Mouse (Mus musculus): Measurements from ENCODE around the gene Dlk2. TPM values are rescaled to one million over a fixed set of nuclear protein-coding genes. Genes with fewer than 3 reads are reported as not detected.

Dlk2 gene
- total and polyA plus RNA-seq, 3 experiments = 0.22 TPM; not detected in 2

DNA sequence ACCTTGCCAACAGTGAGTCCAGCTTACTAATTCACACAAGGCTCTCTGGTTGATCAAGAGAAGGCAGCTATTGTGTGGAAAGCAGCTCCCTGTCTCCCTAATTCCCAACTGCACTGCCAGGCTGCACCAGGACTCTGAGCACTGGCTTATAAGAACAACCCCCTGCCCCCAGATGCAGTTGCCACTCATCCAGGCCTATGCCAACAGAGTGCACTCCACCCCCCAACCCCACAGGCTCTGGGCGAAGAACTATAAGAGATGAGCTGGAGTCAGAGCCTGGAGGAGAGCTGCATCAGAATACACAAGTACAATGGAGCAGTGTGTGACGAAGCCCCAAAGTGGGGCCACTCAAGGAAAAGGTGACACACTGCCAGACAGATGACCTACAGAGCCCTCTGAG is 25.2 kb upstream of the Dlk2 start:
- Histone ChIP-seq H3K9me3 (replicated peaks) (no peaks in the 10 kb centered on the region), H3K27me3 (ENCODE audit: insufficient read depth, low read length) (no peaks in the 10 kb centered on the region), H3K4me3 (ENCODE audit: low read depth, low read length) (no peak overlapping the region), H3K36me3 (replicated peaks) (peaks cover 96% of the 10 kb centered on the region), H3K4me1 (ENCODE audit: insufficient read depth, low read depth, low read length) (peaks cover 19% of the 10 kb centered on the region)
- TF ChIP-seq GATA1 (IDR thresholded peaks at IDR 0.05; ENCODE audit: borderline replicate concordance, low read length) = no peak
- no peak for TF ChIP-seq POLR2AphosphoS5 (IDR thresholded peaks at IDR 0.05; ENCODE audit: insufficient replicate concordance, low read depth, low read length)
- TF ChIP-seq GATA2 (IDR thresholded peaks at IDR 0.05; ENCODE audit: borderline replicate concordance, low read depth, low read length) = no peak
- no peak for TF ChIP-seq CTCF (IDR thresholded peaks at IDR 0.05; ENCODE audit: low read depth, low read length)
- TF ChIP-seq TAL1 (conservative IDR thresholded peaks at IDR 0.05; ENCODE audit: low read depth, low read length) = no peak
- ATAC-seq (ENCODE audit: extremely low read depth, insufficient number of reproducible peaks, low FRiP score, poor library complexity, severe bottlenecking) (no peak), DNase-seq (ENCODE audit: low spot score) (no peak)

DNA sequence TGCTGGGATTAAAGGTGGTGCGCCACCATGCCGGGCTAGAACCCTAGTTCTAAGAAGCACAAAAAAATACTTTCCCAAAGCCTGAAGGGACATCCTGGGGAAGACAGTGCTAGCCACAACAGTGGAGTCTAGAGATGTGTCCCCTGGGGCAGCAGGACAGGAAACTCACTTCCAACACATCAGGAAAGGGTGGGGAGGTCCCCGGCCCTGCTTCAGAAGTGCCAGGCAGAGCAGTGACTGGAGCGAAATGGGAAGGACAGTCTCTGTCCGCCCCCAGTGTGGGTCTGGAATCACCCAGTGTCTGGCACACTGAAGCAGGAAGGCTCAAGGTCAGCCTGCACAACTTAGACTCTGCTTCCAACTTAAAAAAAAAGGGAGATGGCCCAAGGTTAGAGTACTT is 24.5 kb upstream of the Dlk2 start:
- TF ChIP-seq POLR2AphosphoS5 (IDR thresholded peaks at IDR 0.05; ENCODE audit: insufficient replicate concordance, low read depth, low read length) = no peak
- TF ChIP-seq GATA2 (IDR thresholded peaks at IDR 0.05; ENCODE audit: borderline replicate concordance, low read depth, low read length) = no peak
- no peak for TF ChIP-seq GATA1 (IDR thresholded peaks at IDR 0.05; ENCODE audit: borderline replicate concordance, low read length)
- TF ChIP-seq CTCF (IDR thresholded peaks at IDR 0.05; ENCODE audit: low read depth, low read length) = no peak
- TF ChIP-seq TAL1 (conservative IDR thresholded peaks at IDR 0.05; ENCODE audit: low read depth, low read length) = no peak
- ATAC-seq (ENCODE audit: extremely low read depth, insufficient number of reproducible peaks, low FRiP score, poor library complexity, severe bottlenecking) (no peak), DNase-seq (ENCODE audit: low spot score) (no peak)
- H3K27me3 ChIP-seq (ENCODE audit: insufficient read depth, low read length) = no peaks in the 10 kb centered on the region
- H3K9me3 ChIP-seq (replicated peaks) = no peaks in the 10 kb centered on the region
- no peak overlapping the region for H3K4me3 ChIP-seq (ENCODE audit: low read depth, low read length)
- H3K36me3 ChIP-seq (replicated peaks) = peaks cover 96% of the 10 kb centered on the region
- peaks cover 13% of the 10 kb centered on the region for H3K4me1 ChIP-seq (ENCODE audit: insufficient read depth, low read depth, low read length)

DNA sequence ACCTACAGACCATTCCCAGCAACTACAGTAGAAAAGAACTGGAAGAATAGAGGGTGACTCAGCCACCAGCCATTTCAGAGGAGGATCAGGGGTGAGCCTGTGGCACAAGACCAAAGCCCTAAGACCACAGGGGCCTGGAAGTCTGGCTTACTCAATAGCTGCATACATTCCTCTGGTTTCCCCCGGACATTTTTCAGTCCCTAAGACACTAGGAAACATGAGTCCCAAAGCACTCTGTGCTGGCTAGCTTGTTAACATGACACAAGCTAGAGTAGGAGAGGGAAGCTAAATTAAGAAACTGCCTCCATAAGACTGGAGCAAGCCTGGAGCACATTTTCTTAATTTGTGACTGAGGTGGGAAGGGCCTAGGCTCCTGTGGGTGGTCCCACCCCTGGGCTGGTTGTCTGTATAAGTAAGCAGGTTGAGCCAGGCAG is 23.4 kb upstream of the Dlk2 start:
- Histone ChIP-seq H3K27me3 (ENCODE audit: insufficient read depth, low read length) (no peaks in the 10 kb centered on the region), H3K4me1 (ENCODE audit: insufficient read depth, low read depth, low read length) (peaks cover 15% of the 10 kb centered on the region), H3K36me3 (replicated peaks) (peaks cover 97% of the 10 kb centered on the region), H3K4me3 (ENCODE audit: low read depth, low read length) (no peak overlapping the region), H3K9me3 (replicated peaks) (no peaks in the 10 kb centered on the region)
- ATAC-seq (ENCODE audit: extremely low read depth, insufficient number of reproducible peaks, low FRiP score, poor library complexity, severe bottlenecking) (no peak), DNase-seq (ENCODE audit: low spot score) (no peak)
- TF ChIP-seq TAL1 (conservative IDR thresholded peaks at IDR 0.05; ENCODE audit: low read depth, low read length) (no peak), GATA1 (IDR thresholded peaks at IDR 0.05; ENCODE audit: borderline replicate concordance, low read length) (no peak), POLR2AphosphoS5 (IDR thresholded peaks at IDR 0.05; ENCODE audit: insufficient replicate concordance, low read depth, low read length) (no peak), GATA2 (IDR thresholded peaks at IDR 0.05; ENCODE audit: borderline replicate concordance, low read depth, low read length) (no peak), CTCF (IDR thresholded peaks at IDR 0.05; ENCODE audit: low read depth, low read length) (no peak)

DNA sequence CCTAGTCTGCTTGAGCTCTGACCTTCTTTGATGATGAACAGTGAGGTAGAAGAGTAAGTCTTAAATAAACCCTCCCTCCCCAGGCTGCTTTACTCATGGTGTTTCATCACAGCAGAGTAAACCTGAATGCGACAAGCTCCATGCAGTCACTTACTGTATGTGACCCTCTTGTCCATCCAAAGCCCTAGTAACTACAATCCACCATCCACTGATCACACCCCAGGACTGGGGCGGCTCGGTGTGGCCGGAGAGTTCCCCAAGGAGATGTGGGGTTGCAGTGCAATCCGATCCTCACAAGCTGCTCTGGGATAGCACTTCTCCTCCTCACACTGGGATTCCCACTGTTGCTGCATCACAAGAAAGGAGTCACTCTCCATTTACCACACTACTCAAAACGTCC is 22.8 kb upstream of the Dlk2 start:
- Histone ChIP-seq H3K27me3 (ENCODE audit: insufficient read depth, low read length) (no peaks in the 10 kb centered on the region), H3K36me3 (replicated peaks) (peaks cover 97% of the 10 kb centered on the region), H3K9me3 (replicated peaks) (no peaks in the 10 kb centered on the region), H3K4me1 (ENCODE audit: insufficient read depth, low read depth, low read length) (peaks cover 19% of the 10 kb centered on the region), H3K4me3 (ENCODE audit: low read depth, low read length) (no peak overlapping the region)
- ATAC-seq (ENCODE audit: extremely low read depth, insufficient number of reproducible peaks, low FRiP score, poor library complexity, severe bottlenecking) = no peak
- no peak for DNase-seq (ENCODE audit: low spot score)
- TF ChIP-seq GATA1 (IDR thresholded peaks at IDR 0.05; ENCODE audit: borderline replicate concordance, low read length) (no peak), TAL1 (conservative IDR thresholded peaks at IDR 0.05; ENCODE audit: low read depth, low read length) (no peak)

GRCm38 (mm10) chr17:46275034-46275433 is 22.2 kb upstream of the Dlk2 start:
- ATAC-seq (ENCODE audit: extremely low read depth, insufficient number of reproducible peaks, low FRiP score, poor library complexity, severe bottlenecking) = no peak
- Histone ChIP-seq H3K9me3 (replicated peaks) (no peaks in the 10 kb centered on the region), H3K36me3 (replicated peaks) (peaks cover 97% of the 10 kb centered on the region), H3K4me1 (ENCODE audit: insufficient read depth, low read depth, low read length) (peaks cover 15% of the 10 kb centered on the region), H3K4me3 (ENCODE audit: low read depth, low read length) (no peak overlapping the region), H3K27me3 (ENCODE audit: insufficient read depth, low read length) (no peaks in the 10 kb centered on the region)
- TF ChIP-seq TAL1 (conservative IDR thresholded peaks at IDR 0.05; ENCODE audit: low read depth, low read length) (no peak), GATA1 (IDR thresholded peaks at IDR 0.05; ENCODE audit: borderline replicate concordance, low read length) (no peak)
- DNase-seq (ENCODE audit: low spot score) = no peak

GRCm38 (mm10) chr17:46275506-46275905 is 21.7 kb upstream of the Dlk2 start:
- no peak overlapping the region for H3K4me3 ChIP-seq (ENCODE audit: low read depth, low read length)
- ATAC-seq (ENCODE audit: extremely low read depth, insufficient number of reproducible peaks, low FRiP score, poor library complexity, severe bottlenecking) (no peak), DNase-seq (ENCODE audit: low spot score) (no peak)
- peaks cover 19% of the 10 kb centered on the region for H3K4me1 ChIP-seq (ENCODE audit: insufficient read depth, low read depth, low read length)
- TF ChIP-seq POLR2AphosphoS5 (IDR thresholded peaks at IDR 0.05; ENCODE audit: insufficient replicate concordance, low read depth, low read length) (no peak), GATA1 (IDR thresholded peaks at IDR 0.05; ENCODE audit: borderline replicate concordance, low read length) (no peak), GATA2 (IDR thresholded peaks at IDR 0.05; ENCODE audit: borderline replicate concordance, low read depth, low read length) (no peak), CTCF (IDR thresholded peaks at IDR 0.05; ENCODE audit: low read depth, low read length) (no peak), TAL1 (conservative IDR thresholded peaks at IDR 0.05; ENCODE audit: low read depth, low read length) (no peak)
- H3K9me3 ChIP-seq (replicated peaks) = no peaks in the 10 kb centered on the region
- H3K36me3 ChIP-seq (replicated peaks) = peaks cover 97% of the 10 kb centered on the region
- H3K27me3 ChIP-seq (ENCODE audit: insufficient read depth, low read length) = no peaks in the 10 kb centered on the region

- Histone ChIP-seq H3K36me3 (replicated peaks) (peaks cover 91% of the 10 kb centered on the region), H3K4me3 (ENCODE audit: low read depth, low read length) (no peak overlapping the region), H3K27me3 (ENCODE audit: insufficient read depth, low read length) (no peaks in the 10 kb centered on the region), H3K4me1 (ENCODE audit: insufficient read depth, low read depth, low read length) (peaks cover 38% of the 10 kb centered on the region), H3K9me3 (replicated peaks) (no peaks in the 10 kb centered on the region)
- DNase-seq (ENCODE audit: low spot score) (no peak), ATAC-seq (ENCODE audit: extremely low read depth, insufficient number of reproducible peaks, low FRiP score, poor library complexity, severe bottlenecking) (no peak)
- no peak for TF ChIP-seq POLR2AphosphoS5 (IDR thresholded peaks at IDR 0.05; ENCODE audit: insufficient replicate concordance, low read depth, low read length)
- no peak for TF ChIP-seq CTCF (IDR thresholded peaks at IDR 0.05; ENCODE audit: low read depth, low read length)
- no peak for TF ChIP-seq GATA2 (IDR thresholded peaks at IDR 0.05; ENCODE audit: borderline replicate concordance, low read depth, low read length)
- no peak for TF ChIP-seq TAL1 (conservative IDR thresholded peaks at IDR 0.05; ENCODE audit: low read depth, low read length)
- TF ChIP-seq GATA1 (IDR thresholded peaks at IDR 0.05; ENCODE audit: borderline replicate concordance, low read length) = no peak
Measured at GRCm38 (mm10) chr17:46277586-46277985, 19.6 kb upstream of the Dlk2 start.
